Mouse (Mus musculus): ENCODE measurements around the gene Gm11096.

- TF ChIP-seq POLR2A (IDR thresholded peaks at IDR 0.05; ENCODE audit: insufficient read length, low read depth) (no peak), USF1 (IDR thresholded peaks at IDR 0.05; ENCODE audit: low read depth) (no peak), TCF3 (IDR thresholded peaks at IDR 0.05; ENCODE audit: insufficient read length, low read depth) (no peak), E2F4 (IDR thresholded peaks at IDR 0.05; ENCODE audit: insufficient read depth) (no peak), MAX (IDR thresholded peaks at IDR 0.05; ENCODE audit: low read depth) (no peak), MYOG (IDR thresholded peaks at IDR 0.05; ENCODE audit: control insufficient read depth in 1 of 3, insufficient read depth in 1 of 3, insufficient read length in 2 of 3, low read depth in 2 of 3) (no peak), SRF (IDR thresholded peaks at IDR 0.05; ENCODE audit: control insufficient read depth, insufficient read length, low read depth) (no peak)
These were observed 17.8 kb downstream of the Gm11096 start for GRCm38 (mm10) chr17:81459379-81459778.

Measured in myocyte (in vitro differentiated cells).